Mouse (Mus musculus) megakaryocyte, embryonic 14.5 days (primary cell): ENCODE measurements at regions not wholly inside any gene's neighbourhood (a gene's known extent, or its start where the extent isn't known, plus 50 kb on each side); places are given as distances from the start of the nearest gene placed in this dataset.

Experiments used
- FLI1 ChIP-seq: IDR thresholded peaks from 2 replicates; pipeline ENCODE4 v1.6.1; 2012; ENCODE audit warnings: low read length, inconsistent platforms, mixed read lengths
- GATA1 ChIP-seq: IDR thresholded peaks from 3 replicates; pipeline ENCODE4 v1.6.1; 2012; ENCODE audit warnings: mixed read lengths, low read length, inconsistent platforms, borderline replicate concordance

- TF ChIP-seq GATA1 (no peak), FLI1 (no peak)
Measured at GRCm38 (mm10) chr16:78052133-78052532, 249.2 kb upstream of the Cxadr start.
